Mouse (Mus musculus) spleen, adult 2 months (tissue): ENCODE data around the gene Cyb5rl.

ENCODE experiments used
- CTCF ChIP-seq: fragments of 200-500 bp; IDR thresholded peaks from 2 replicates; pipeline ENCODE4 v1.5.1; 2011; ENCODE audit warnings: mild to moderate bottlenecking, inconsistent platforms; ENCODE audit not compliant: insufficient read depth, insufficient read length, insufficient replicate concordance; ENCODE audit errors: extremely low read depth
- POLR2A ChIP-seq: fragments of 200-500 bp; IDR thresholded peaks from 2 replicates; pipeline ENCODE4 v1.6.1; 2011; ENCODE audit warnings: low read depth, low read length, inconsistent platforms

DNA sequence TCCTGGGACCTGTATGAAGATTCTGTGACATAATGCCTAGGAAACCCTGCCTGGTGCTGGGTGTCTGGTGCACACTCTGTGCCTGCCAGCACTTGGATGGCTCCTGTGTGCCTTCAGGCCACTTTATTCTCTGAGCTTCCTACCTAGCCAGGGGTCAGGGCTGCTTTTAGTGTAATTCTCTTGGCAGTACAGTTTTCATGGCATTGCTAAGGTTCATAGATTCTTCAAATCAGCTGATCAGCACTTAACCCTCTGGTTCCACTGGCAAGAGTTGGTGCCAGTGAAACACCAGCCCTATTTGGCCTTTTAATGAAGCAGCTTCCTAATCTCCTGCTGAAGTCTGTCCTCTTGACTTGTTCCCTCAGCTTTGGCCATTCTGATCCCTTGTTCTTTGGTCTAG lies 49.5 kb upstream of the Cyb5rl start:
- TF ChIP-seq CTCF, result no peak
- TF ChIP-seq POLR2A, result no peak
